Mouse (Mus musculus) cerebellum, adult 9-10 months (tissue): ENCODE measurements around the gene Axin2.

Experiments used
- DNase-seq: peaks from one replicate; pipeline ENCODE4 v3.0.0; 2022

Gene Axin2

DNA sequence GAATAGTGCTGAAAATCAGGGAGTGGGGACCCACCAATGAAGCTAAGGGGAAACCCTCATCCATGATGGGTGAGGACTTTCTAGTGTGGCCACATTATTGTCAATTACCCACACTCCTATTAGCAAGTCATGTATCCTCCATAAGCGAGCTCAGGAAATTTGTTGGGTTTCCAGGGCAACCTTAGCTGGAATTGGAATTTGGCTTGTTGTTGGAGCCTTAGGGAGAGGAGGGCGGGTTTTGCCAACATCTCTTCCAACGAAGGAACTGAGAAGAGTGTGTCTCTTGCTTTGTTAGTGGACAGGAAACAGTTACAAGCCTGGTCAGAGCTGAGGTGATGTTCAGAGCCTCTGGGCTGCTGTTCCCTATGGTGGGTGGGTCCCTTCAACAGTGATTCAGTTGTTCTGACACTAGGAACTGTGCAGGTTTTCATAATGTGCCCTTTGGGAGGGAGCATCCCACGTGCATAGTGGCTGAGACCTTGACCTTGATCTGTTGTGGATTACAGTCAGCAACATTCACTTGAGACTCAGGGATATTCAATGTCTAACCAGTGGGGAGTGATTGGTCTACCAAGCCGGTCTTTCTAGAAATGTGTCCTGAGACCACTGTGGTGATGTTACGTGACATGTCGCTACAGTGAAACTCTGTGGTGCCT, 63.4 kb downstream of the Axin2 start:
- no peak for DNase-seq

GRCm38 (mm10) chr11:108984711-108985419, 64.7 kb downstream of the Axin2 start:
- DNase-seq: no peak

GRCm38 (mm10) chr11:108985836-108986235, 65.7 kb downstream of the Axin2 start:
- DNase-seq: no peak

DNA sequence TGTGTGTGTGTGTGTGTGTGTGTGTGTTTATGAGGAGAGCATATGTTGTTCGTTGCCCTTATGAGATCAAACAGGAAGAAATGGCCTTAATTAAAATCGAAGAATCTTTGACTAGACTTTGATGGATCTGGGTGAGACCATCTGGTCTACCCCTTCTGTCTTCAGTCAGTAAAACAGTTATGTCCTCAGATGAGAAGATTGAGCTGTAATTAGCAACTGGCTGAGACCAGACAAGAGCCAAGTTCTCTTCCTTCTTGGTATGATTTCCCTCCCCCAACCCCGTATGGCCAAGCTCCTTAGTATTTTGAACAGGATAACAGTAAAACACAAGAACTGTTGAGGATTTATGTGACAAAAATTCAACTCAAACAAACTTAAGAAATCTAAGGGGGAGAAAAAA, 67.1 kb downstream of the Axin2 start:
- no peak for DNase-seq

DNA sequence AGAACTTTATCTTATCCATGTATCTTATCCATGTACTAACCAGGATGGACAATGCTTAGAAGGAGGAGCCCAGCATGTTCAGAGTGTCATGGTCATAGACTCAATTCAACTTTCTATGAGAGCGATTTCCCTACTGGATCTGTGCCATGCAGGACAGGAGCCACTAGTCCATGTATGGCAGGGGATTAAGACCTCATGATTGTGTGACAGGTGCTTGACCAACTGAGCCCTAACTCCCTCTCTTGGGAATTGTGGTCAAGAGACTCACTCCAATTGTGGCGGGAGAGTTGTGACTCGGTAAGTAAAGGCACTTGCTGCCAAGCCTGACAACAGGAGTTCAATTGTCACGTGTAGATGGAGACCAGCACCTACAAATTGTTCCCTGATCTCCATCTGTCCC, 67.6 kb downstream of the Axin2 start:
- DNase-seq: no peak

- DNase-seq: no peak
Observed at GRCm38 (mm10) chr11:108988258-108988657, 68.1 kb downstream of the Axin2 start.

- DNase-seq: no peak
Observed at GRCm38 (mm10) chr11:108989940-108990339, 69.8 kb downstream of the Axin2 start.

- no peak for DNase-seq
Observed at GRCm38 (mm10) chr11:108993414-108993813, 73.3 kb downstream of the Axin2 start.

GRCm38 (mm10) chr11:108995196-108995989, 75.2 kb downstream of the Axin2 start:
- DNase-seq: no peak

GRCm38 (mm10) chr11:108995990-108996533, 75.9 kb downstream of the Axin2 start:
- no peak for DNase-seq

- no peak for DNase-seq
Observed at GRCm38 (mm10) chr11:108997816-108998215, 77.7 kb downstream of the Axin2 start.
